Mouse (Mus musculus): ENCODE measurements around the gene Sgms1.

DNA sequence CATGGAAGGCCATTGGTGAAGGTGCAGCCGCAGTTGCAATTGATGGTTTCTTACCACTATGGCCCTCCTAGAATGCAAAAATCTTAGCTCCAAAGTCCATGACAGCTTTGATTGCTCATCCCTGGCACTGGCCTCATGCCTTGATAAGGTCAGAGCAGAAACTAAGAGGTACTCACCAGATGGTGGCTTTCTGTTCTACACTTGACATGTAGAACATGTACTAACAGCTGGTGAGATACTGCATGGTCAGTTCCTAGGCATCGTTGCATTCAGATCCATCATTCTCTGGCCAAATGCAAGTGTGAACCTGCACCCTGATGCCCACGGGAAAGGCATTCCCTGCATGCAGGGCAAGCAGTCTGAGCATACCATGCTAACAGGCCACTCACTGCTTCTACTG is 63.4 kb downstream of the Sgms1 start:
- TF ChIP-seq POLR2A (IDR thresholded peaks at IDR 0.05; ENCODE audit: low read depth, low read length) (no peak), CTCF (IDR thresholded peaks at IDR 0.05; ENCODE audit: borderline replicate concordance, insufficient read depth, low read length) (no peak)

Data from embryonic fibroblast, embryonic 13.5 days (primary cell).